Mouse (Mus musculus) MEL (cell line): Measurements from ENCODE around the gene Cd9. TPM values are rescaled to one million over a fixed set of nuclear protein-coding genes. Genes with fewer than 3 reads are reported as not detected.

Experiments used
- DNase-seq: peaks from one replicate; pipeline ENCODE4 v3.0.0; 2011; ENCODE audit warnings: low read depth, low spot score
- H3K27ac ChIP-seq: 2 replicates; pipeline ENCODE4 v1.5.1; 2012; ENCODE audit warnings: low read depth, mild to moderate bottlenecking, control low read depth, low read length, moderate library complexity; ENCODE audit not compliant: control insufficient read depth
- H3K27me3 ChIP-seq, 2 experiments: fragments of 150-350 bp in 1 of 2; sonication (generic) in 1 of 2; 2 replicates each; pipeline ENCODE4 v1.6.1; 2012; ENCODE audit warnings: low read length in 2 of 2, mild to moderate bottlenecking in 2 of 2, improper control_type of control experiment in 1 of 2, moderate library complexity in 1 of 2; ENCODE audit not compliant: insufficient read depth in 2 of 2, control insufficient read depth in 1 of 2
- H3K36me3 ChIP-seq, 2 experiments: 2 replicates each; pipeline ENCODE4 v1.6.1; 2012 to 2014; ENCODE audit warnings: low read length in 2 of 2, improper control_type of control experiment in 1 of 2, inconsistent platforms in 1 of 2, mild to moderate bottlenecking in 1 of 2; ENCODE audit not compliant: insufficient read depth in 2 of 2, control insufficient read depth in 1 of 2
- H3K4me1 ChIP-seq, 2 experiments: fragments of 150-350 bp in 1 of 2; sonication (generic) in 1 of 2; 2 replicates each; pipeline ENCODE4 v1.6.1; 2012; ENCODE audit warnings: low read length in 2 of 2, improper control_type of control experiment in 1 of 2, mild to moderate bottlenecking in 1 of 2; ENCODE audit not compliant: insufficient read depth in 2 of 2, control insufficient read depth in 1 of 2
- H3K4me3 ChIP-seq, 2 experiments: fragments of 150-350 bp in 1 of 2; sonication (generic) in 1 of 2; 2 replicates each; pipeline ENCODE4 v1.5.1; 2012; ENCODE audit warnings: low read depth in 2 of 2, low read length in 2 of 2, mild to moderate bottlenecking in 2 of 2, moderate library complexity in 2 of 2, control low read depth in 1 of 2, improper control_type of control experiment in 1 of 2; ENCODE audit not compliant: control insufficient read depth in 1 of 2, insufficient read depth in 1 of 2
- H3K79me2 ChIP-seq: 2 replicates; pipeline ENCODE4 v1.6.1; 2012; ENCODE audit warnings: mild to moderate bottlenecking, low read length, moderate library complexity; ENCODE audit not compliant: control insufficient read depth, poor library complexity, insufficient read depth
- H3K9ac ChIP-seq: 2 replicates; pipeline ENCODE4 v1.6.1; 2012; ENCODE audit warnings: low read depth, mild to moderate bottlenecking, control low read depth, low read length, moderate library complexity; ENCODE audit not compliant: control insufficient read depth, poor library complexity, severe bottlenecking
- H3K9me3 ChIP-seq: fragments of 150-350 bp; sonication (generic); replicated peaks from 2 replicates; pipeline ENCODE4 v1.6.1; 2012; ENCODE audit warnings: mild to moderate bottlenecking, low read length, improper control_type of control experiment, moderate library complexity; ENCODE audit not compliant: insufficient read depth
- BHLHE40 ChIP-seq: IDR thresholded peaks from 2 replicates; pipeline ENCODE4 v1.6.1; 2012; ENCODE audit warnings: low read depth, mild to moderate bottlenecking, inconsistent platforms, low read length, improper control_type of control experiment, borderline replicate concordance
- CHD1 ChIP-seq: IDR thresholded peaks from 2 replicates; pipeline ENCODE4 v1.6.1; 2012; ENCODE audit warnings: low read depth, mild to moderate bottlenecking, inconsistent platforms, low read length, improper control_type of control experiment
- CHD2 ChIP-seq: IDR thresholded peaks from 2 replicates; pipeline ENCODE4 v1.6.1; 2011; ENCODE audit warnings: low read length, improper control_type of control experiment
- E2F4 ChIP-seq: IDR thresholded peaks from 2 replicates; pipeline ENCODE4 v1.6.1; 2011; ENCODE audit warnings: low read depth, low read length, improper control_type of control experiment, borderline replicate concordance
- ELF1 ChIP-seq: IDR thresholded peaks from 2 replicates; pipeline ENCODE4 v1.6.1; 2014; ENCODE audit warnings: low read depth, mild to moderate bottlenecking, inconsistent platforms, low read length, improper control_type of control experiment, moderate library complexity
- EP300 ChIP-seq, 2 experiments: IDR thresholded peaks; 2 replicates each; pipeline ENCODE4 v1.6.1; 2011; ENCODE audit warnings: improper control_type of control experiment in 2 of 2, low read length in 2 of 2, low read depth in 1 of 2, mild to moderate bottlenecking in 1 of 2
- GABPA ChIP-seq: IDR thresholded peaks from 2 replicates; pipeline ENCODE4 v1.6.1; 2012; ENCODE audit warnings: low read depth, mild to moderate bottlenecking, inconsistent platforms, low read length, improper control_type of control experiment, moderate library complexity
- GATA1 ChIP-seq: IDR thresholded peaks from 2 replicates; pipeline ENCODE4 v1.6.1; 2011; ENCODE audit warnings: low read depth, low read length, improper control_type of control experiment
- HCFC1 ChIP-seq: IDR thresholded peaks from 2 replicates; pipeline ENCODE4 v1.6.1; 2012; ENCODE audit warnings: low read depth, mild to moderate bottlenecking, inconsistent platforms, low read length, improper control_type of control experiment, moderate library complexity
- JUND ChIP-seq: IDR thresholded peaks from 2 replicates; pipeline ENCODE4 v1.6.1; 2011; ENCODE audit warnings: low read depth, mild to moderate bottlenecking, improper control_type of control experiment, low read length
- KAT2A ChIP-seq: conservative IDR thresholded peaks from 2 replicates; pipeline ENCODE4 v1.6.1; 2012; ENCODE audit warnings: low read depth, low read length, improper control_type of control experiment, inconsistent platforms
- MAFK ChIP-seq: IDR thresholded peaks from 2 replicates; pipeline ENCODE4 v1.6.1; 2011; ENCODE audit warnings: low read depth, mild to moderate bottlenecking, low read length, improper control_type of control experiment, borderline replicate concordance
- MAX ChIP-seq: IDR thresholded peaks from 2 replicates; pipeline ENCODE4 v1.6.1; 2011; ENCODE audit warnings: low read length, improper control_type of control experiment
- MAZ ChIP-seq: IDR thresholded peaks from 2 replicates; pipeline ENCODE4 v1.6.1; 2012; ENCODE audit warnings: low read depth, mild to moderate bottlenecking, inconsistent platforms, low read length, improper control_type of control experiment
- MYB ChIP-seq: IDR thresholded peaks from 2 replicates; pipeline ENCODE4 v1.6.1; 2011; ENCODE audit warnings: mild to moderate bottlenecking, low read depth, low read length, improper control_type of control experiment
- MYC ChIP-seq: IDR thresholded peaks from 2 replicates; pipeline ENCODE4 v1.6.1; 2011; ENCODE audit warnings: low read depth, mild to moderate bottlenecking, low read length, improper control_type of control experiment, moderate library complexity
- NELFE ChIP-seq: IDR thresholded peaks from 2 replicates; pipeline ENCODE4 v1.6.1; 2011; ENCODE audit warnings: low read depth, low read length, improper control_type of control experiment
- POLR2A ChIP-seq, 2 experiments: IDR thresholded peaks; 2 replicates each; pipeline ENCODE4 v1.6.1; 2011 to 2012; ENCODE audit warnings: low read length in 2 of 2, mild to moderate bottlenecking in 2 of 2, control low read depth in 1 of 2, improper control_type of control experiment in 1 of 2, low read depth in 1 of 2, moderate library complexity in 1 of 2; ENCODE audit not compliant: control insufficient read depth in 1 of 2, insufficient read depth in 1 of 2, poor library complexity in 1 of 2
- POLR2AphosphoS2 ChIP-seq: IDR thresholded peaks from 2 replicates; pipeline ENCODE4 v1.6.1; 2011; ENCODE audit warnings: low read length, improper control_type of control experiment
- RCOR1 ChIP-seq: IDR thresholded peaks from 2 replicates; pipeline ENCODE4 v1.6.1; 2012; ENCODE audit warnings: low read depth, mild to moderate bottlenecking, inconsistent platforms, low read length, improper control_type of control experiment
- SIN3A ChIP-seq: IDR thresholded peaks from 2 replicates; pipeline ENCODE4 v1.6.1; 2012; ENCODE audit warnings: low read length, improper control_type of control experiment, inconsistent platforms
- SMC3 ChIP-seq: IDR thresholded peaks from 2 replicates; pipeline ENCODE4 v1.6.1; 2011; ENCODE audit warnings: low read depth, low read length, improper control_type of control experiment
- TAL1 ChIP-seq: IDR thresholded peaks from 2 replicates; pipeline ENCODE4 v1.6.1; 2012; ENCODE audit warnings: mild to moderate bottlenecking, inconsistent platforms, low read length, moderate library complexity, mixed read lengths
- UBTF ChIP-seq: IDR thresholded peaks from 2 replicates; pipeline ENCODE4 v1.6.1; 2012; ENCODE audit warnings: low read depth, mild to moderate bottlenecking, inconsistent platforms, low read length, improper control_type of control experiment, moderate library complexity, borderline replicate concordance; ENCODE audit not compliant: insufficient read depth
- USF1 ChIP-seq: IDR thresholded peaks from 2 replicates; pipeline ENCODE4 v1.6.1; 2014; ENCODE audit warnings: low read depth, mild to moderate bottlenecking, inconsistent platforms, low read length, improper control_type of control experiment, moderate library complexity
- USF2 ChIP-seq, 2 experiments: IDR thresholded peaks; 2 replicates each; pipeline ENCODE4 v1.6.1; 2011 to 2012; ENCODE audit warnings: improper control_type of control experiment in 2 of 2, low read length in 2 of 2, borderline replicate concordance in 1 of 2, inconsistent platforms in 1 of 2, low read depth in 1 of 2, mild to moderate bottlenecking in 1 of 2; ENCODE audit not compliant: insufficient read depth in 1 of 2
- ZC3H11A ChIP-seq: IDR thresholded peaks from 2 replicates; pipeline ENCODE4 v1.6.1; 2012; ENCODE audit warnings: low read depth, mild to moderate bottlenecking, inconsistent platforms, low read length, improper control_type of control experiment
- ZKSCAN1 ChIP-seq: IDR thresholded peaks from 2 replicates; pipeline ENCODE4 v1.6.1; 2012; ENCODE audit warnings: low read depth, mild to moderate bottlenecking, inconsistent platforms, low read length, improper control_type of control experiment, moderate library complexity
- ZMIZ1 ChIP-seq: IDR thresholded peaks from 2 replicates; pipeline ENCODE4 v1.6.1; 2012; ENCODE audit warnings: low read depth, mild to moderate bottlenecking, inconsistent platforms, low read length, improper control_type of control experiment, moderate library complexity
- ZNF384 ChIP-seq: IDR thresholded peaks from 2 replicates; pipeline ENCODE4 v1.6.1; 2012; ENCODE audit warnings: low read depth, mild to moderate bottlenecking, inconsistent platforms, low read length, improper control_type of control experiment
- polyA plus RNA-seq, 2 experiments: library from polyadenylated mRNA; stranded (reverse) in 1 of 2; unstranded in 1 of 2; fragments of >175 nt in 1 of 2; fragments of >200 nt in 1 of 2; gene quantifications; 2 replicates each; pipeline versions ENCODE4 v1.2.1 to v1.2.4; 2012; ENCODE audit warnings: low replicate concordance in 2 of 2, low read depth in 1 of 2; ENCODE audit not compliant: insufficient read length in 2 of 2, insufficient read depth in 1 of 2, missing spikeins in 1 of 2
- total RNA-seq: library from RNA; depleted of rRNA; stranded (reverse); fragments of 300-350 nt; gene quantifications from 2 replicates; pipeline ENCODE4 v1.2.3, GENCODE M21; 2012

The Cd9 gene
- total and polyA plus RNA-seq, 3 experiments, result 3.6 to 10.9 TPM; not detected in 1

GRCm38 (mm10) chr6:125418744-125419143, 75.8 kb downstream of the Cd9 start (continued):
- TF ChIP-seq ELF1 (no peak), MYB (no peak), POLR2AphosphoS2 (no peak), HCFC1 (no peak)
- TF ChIP-seq, all 39 proteins: peak for 4

DNA sequence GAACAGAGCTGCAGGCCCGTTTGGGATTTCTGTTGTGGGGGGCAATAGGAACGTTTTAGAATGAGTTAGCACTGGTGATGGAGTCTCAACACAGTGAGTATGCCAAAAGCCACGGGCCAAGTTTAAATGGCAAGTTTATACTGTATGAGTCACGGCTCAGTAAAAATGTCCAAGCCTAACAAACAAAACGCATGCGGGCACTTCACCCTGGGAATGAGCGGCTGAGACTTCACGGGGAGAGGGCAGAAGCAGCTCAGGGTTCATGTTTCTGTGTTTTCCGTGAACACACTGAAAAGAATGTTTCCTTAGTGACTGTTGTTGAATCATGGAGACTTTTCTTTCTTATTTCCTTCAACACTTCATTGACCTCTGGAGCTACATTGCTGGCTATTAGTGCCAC, 81.3 kb downstream of the Cd9 start:
- DNase-seq, result no peak
- Histone ChIP-seq H3K9ac (no peak overlapping the region), H3K79me2 (no peaks in the 10 kb centered on the region), H3K27ac (no peak overlapping the region), H3K27me3 (peaks cover 0 to 6% of the 10 kb centered on the region in 2 experiments; a peak in 3 of 4 replicates), H3K9me3 (no peaks in the 10 kb centered on the region), H3K4me1 (no peaks in the 10 kb centered on the region), H3K4me3 (no peak overlapping the region), H3K36me3 (no peaks in the 10 kb centered on the region)
- TF ChIP-seq TAL1, result no peak
- TF ChIP-seq HCFC1, result no peak
- TF ChIP-seq MAX, result no peak
- TF ChIP-seq ZMIZ1, result no peak
- TF ChIP-seq MYC, result no peak
- no peak for TF ChIP-seq ZC3H11A
- no peak for TF ChIP-seq UBTF
- no peak for TF ChIP-seq EP300 (IDR thresholded peaks at IDR 0.05; ENCODE audit: low read depth in 1 of 2, low read length in 2 of 2)
- TF ChIP-seq MAZ, result no peak
- TF ChIP-seq SMC3, result no peak
- TF ChIP-seq SIN3A, result no peak
- TF ChIP-seq ZKSCAN1, result no peak
- TF ChIP-seq POLR2AphosphoS2, result no peak
- TF ChIP-seq ZNF384, result no peak
- no peak for TF ChIP-seq MAFK
- no peak for TF ChIP-seq CHD1
- TF ChIP-seq JUND, result no peak
- TF ChIP-seq RCOR1, result no peak
- no peak for TF ChIP-seq E2F4

DNA sequence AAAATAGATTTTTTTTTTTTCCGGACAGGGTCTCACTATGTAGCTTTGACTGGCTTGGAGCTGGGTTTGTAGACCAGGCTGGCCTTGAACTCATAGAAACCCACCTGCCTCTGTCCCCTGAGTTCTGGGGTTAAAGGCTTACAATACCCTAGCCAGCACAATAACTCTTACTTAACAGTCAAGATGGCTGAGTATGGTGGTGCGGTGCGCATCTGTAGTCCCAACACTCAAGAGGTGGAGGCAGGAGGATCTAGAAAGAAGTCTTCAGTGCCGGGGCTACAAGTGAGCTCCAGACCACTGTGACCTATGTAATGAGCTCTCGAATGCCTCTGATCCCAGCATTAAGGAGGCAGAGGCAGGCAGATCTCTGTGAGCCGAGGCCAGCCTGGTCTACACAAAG, 82.9 kb downstream of the Cd9 start:
- TF ChIP-seq GABPA, result no peak
- no peak for TF ChIP-seq BHLHE40
- no peak for TF ChIP-seq ZC3H11A
- TF ChIP-seq USF2 (IDR thresholded peaks at IDR 0.05; ENCODE audit: borderline replicate concordance in 1 of 2, insufficient read depth in 1 of 2, low read depth in 1 of 2, low read length in 2 of 2), result no peak
- no peak for TF ChIP-seq MYC
- no peak for TF ChIP-seq TAL1
- TF ChIP-seq NELFE, result no peak
- no peak for TF ChIP-seq GATA1
- no peak for TF ChIP-seq KAT2A
- no peak for TF ChIP-seq POLR2A (IDR thresholded peaks at IDR 0.05; ENCODE audit: control insufficient read depth in 1 of 2, insufficient read depth in 1 of 2, low read depth in 1 of 2, low read length in 2 of 2, poor library complexity in 1 of 2)
- TF ChIP-seq SMC3, result no peak
- no peak for TF ChIP-seq CHD2
- TF ChIP-seq USF1, result no peak
- H3K27ac ChIP-seq, result no peak overlapping the region

More for the DNA sequence above, 82.9 kb downstream of the Cd9 start:
- no peaks in the 10 kb centered on the region for H3K79me2 ChIP-seq
- no peak for DNase-seq
- no peak overlapping the region for H3K9ac ChIP-seq
- H3K4me1 ChIP-seq, result no peaks in the 10 kb centered on the region
- no peaks in the 10 kb centered on the region for H3K9me3 ChIP-seq
- peaks cover 0 to 6% of the 10 kb centered on the region in 2 experiments; a peak in 3 of 4 replicates for H3K27me3 ChIP-seq
- no peaks in the 10 kb centered on the region for H3K36me3 ChIP-seq
- H3K4me3 ChIP-seq, result no peak overlapping the region
